Mouse (Mus musculus): ENCODE results near the gene Fryl. TPM values are rescaled to one million over a fixed set of nuclear protein-coding genes. Genes with fewer than 3 reads are reported as not detected.

Gene Fryl
- polyA plus RNA-seq (2016; fragmentation: Nextera tagmentation; extraction: Ambion mirVana): 38.7 and 40.2 TPM in 2 replicates

DNA sequence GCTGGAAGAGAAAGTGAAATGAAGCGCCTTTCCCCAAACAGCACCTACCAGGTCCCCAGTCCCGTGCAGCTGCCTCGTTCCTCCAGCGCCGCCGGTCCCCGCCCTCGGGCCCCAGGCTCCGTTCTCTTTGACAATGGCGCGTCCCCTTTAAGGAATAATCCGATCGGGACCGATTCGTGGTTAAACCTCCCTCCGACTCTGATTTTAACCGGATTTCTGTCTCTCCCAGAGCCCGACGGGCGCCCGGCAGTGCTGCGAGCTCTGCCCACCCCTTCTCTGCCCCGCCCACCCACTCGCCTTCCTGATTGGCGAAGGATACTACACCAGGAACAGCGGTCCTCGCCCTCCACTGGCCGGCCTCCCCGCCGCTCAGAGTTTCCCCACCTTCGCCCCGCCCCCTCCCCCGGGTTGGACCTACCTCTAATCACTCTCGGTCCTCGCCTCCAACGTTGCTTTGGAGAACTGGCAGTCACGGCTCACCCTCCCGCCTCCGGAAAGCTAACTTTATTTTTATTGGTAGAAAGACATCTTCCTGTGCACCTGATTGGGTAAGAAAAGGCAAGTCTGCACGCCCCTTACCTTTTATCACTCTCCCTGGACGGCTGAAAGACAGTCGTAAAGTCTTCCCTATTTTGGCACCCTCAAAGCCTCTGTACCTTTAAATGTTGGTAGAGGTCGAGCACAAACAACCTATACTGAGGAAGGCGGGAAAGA is at the start of gene Fryl:
Gene Fryl, minus strand, starts transcription at position 268 of the 714 bp plus-strand sequence.
- Histone ChIP-seq H3K9me3 (replicated peaks) (no peaks in the 10 kb centered on the region), H3K4me1 (replicated peaks) (peaks cover 26% of the 10 kb centered on the region), H3K4me3 (peak within 1 kb of the TSS; percentile 90), H3K4me2 (peak within 1 kb of the TSS; percentile 85), H3K27me3 (replicated peaks) (no peaks in the 10 kb centered on the region), H3K9ac (peak within 1 kb of the TSS; percentile 95), H3K36me3 (no peaks in the 10 kb centered on the region), H3K27ac (ENCODE audit: poor library complexity, severe bottlenecking) (peak within 1 kb of the TSS; percentile 95)
- WGBS: under 1% methylated on average over 44 of the region's 44 CpGs
- ATAC-seq (ENCODE audit: insufficient number of reproducible peaks, low FRiP score): peak; percentile 98

DNA sequence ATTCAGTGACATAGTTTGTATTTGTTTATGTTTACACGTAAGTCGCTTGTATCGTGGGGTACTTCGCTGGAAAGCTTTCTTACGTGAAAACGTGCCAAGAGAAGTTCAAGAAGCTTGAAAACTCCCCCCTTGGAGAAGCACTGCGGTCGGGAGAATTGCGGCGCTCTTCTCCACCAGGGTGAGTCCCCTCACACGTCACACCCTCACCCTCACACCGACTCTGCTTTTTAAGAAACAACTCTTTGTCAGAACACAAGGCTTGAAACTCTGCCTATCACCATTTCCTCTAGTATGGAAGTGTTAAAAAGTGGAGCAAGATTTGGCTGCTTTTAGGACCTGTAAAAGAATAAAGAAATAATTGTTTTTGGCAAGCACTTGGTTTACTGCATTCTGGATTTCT is 48.1 kb upstream of the Fryl start:
- Histone ChIP-seq H3K4me1 (replicated peaks) (peaks cover 5% of the 10 kb centered on the region; the same call in 1 of the 2 replicates), H3K36me3 (peaks cover 69% of the 10 kb centered on the region), H3K4me2 (no peak overlapping the region), H3K27me3 (replicated peaks) (no peaks in the 10 kb centered on the region), H3K9me3 (replicated peaks) (no peaks in the 10 kb centered on the region), H3K9ac (no peak overlapping the region), H3K27ac (ENCODE audit: poor library complexity, severe bottlenecking) (no peak overlapping the region), H3K4me3 (no peak overlapping the region)
- 71% methylated on average over 12 of the region's 12 CpGs for WGBS
- no peak for ATAC-seq (ENCODE audit: insufficient number of reproducible peaks, low FRiP score)

DNA sequence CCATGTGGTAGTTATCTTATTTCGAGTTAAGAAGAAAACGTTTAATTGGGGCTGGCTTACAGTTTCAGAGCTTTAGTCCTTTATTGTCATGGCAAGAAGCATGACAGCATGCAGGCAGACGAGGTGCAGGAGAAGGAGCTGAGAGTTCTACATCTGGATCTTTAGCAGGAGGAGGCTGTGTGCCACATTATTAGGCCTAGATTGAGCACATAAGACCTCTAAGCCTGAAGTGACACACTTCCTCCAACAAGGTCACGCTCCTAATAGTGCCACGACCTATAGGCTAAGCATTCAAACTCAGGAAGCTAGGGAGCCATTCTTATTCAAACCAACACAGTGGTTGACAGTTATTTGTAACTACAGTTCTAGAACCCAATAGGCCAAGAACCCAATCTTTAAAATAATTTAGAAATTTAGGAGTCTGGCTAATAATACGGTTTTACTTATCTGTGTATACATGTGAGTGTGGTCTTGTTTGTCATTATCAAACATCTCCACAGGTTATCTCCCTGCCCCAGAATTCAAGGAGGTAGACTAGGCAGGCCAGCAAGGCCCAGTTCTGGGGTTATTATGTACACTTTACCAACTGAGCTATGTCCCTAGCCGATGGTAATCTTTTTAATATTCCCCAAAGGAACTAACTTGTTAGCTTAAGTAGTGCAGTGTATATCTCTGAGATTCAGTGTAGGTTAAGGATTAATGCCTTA is 45.3 kb upstream of the Fryl start:
- Histone ChIP-seq H3K36me3 (peaks cover 60% of the 10 kb centered on the region), H3K4me2 (no peak overlapping the region), H3K4me3 (no peak overlapping the region), H3K27me3 (replicated peaks) (no peaks in the 10 kb centered on the region), H3K9me3 (replicated peaks) (no peaks in the 10 kb centered on the region), H3K27ac (ENCODE audit: poor library complexity, severe bottlenecking) (no peak overlapping the region), H3K4me1 (replicated peaks) (no peaks in the 10 kb centered on the region; the same call in 1 of the 2 replicates), H3K9ac (no peak overlapping the region)
- ATAC-seq (ENCODE audit: insufficient number of reproducible peaks, low FRiP score): no peak
- WGBS: 85% methylated on average over 7 of the region's 7 CpGs

DNA sequence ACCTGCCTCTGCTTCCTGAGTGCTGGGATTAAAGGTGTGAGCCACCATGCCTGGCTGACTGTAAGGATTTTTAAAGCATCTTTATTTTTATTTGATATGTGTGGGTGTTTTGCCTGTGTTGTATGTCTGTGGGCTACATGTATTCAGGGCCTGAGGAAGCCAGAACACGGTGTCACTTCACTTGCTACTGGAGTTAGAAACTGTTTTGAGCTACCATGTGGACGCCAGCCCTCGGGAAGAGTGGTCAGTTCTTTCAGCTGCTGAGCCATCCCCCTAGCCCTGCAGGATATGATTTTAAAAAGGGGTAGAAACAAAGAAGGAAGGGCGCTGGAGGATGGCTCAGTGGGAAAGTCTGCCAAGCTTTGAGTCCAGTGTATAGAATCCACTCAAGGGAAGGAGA is 39.5 kb upstream of the Fryl start:
- H3K9me3 ChIP-seq (replicated peaks): no peaks in the 10 kb centered on the region
- no peak overlapping the region for H3K4me3 ChIP-seq
- WGBS: 87% methylated on average over 4 of the region's 4 CpGs
- peaks cover 14% of the 10 kb centered on the region for H3K4me1 ChIP-seq (replicated peaks)
- no peaks in the 10 kb centered on the region for H3K27me3 ChIP-seq (replicated peaks)
- no peak overlapping the region for H3K27ac ChIP-seq (ENCODE audit: poor library complexity, severe bottlenecking)
- H3K4me2 ChIP-seq: no peak overlapping the region
- no peak for ATAC-seq (ENCODE audit: insufficient number of reproducible peaks, low FRiP score)
- H3K9ac ChIP-seq: no peak overlapping the region
- peaks cover 38% of the 10 kb centered on the region for H3K36me3 ChIP-seq

DNA sequence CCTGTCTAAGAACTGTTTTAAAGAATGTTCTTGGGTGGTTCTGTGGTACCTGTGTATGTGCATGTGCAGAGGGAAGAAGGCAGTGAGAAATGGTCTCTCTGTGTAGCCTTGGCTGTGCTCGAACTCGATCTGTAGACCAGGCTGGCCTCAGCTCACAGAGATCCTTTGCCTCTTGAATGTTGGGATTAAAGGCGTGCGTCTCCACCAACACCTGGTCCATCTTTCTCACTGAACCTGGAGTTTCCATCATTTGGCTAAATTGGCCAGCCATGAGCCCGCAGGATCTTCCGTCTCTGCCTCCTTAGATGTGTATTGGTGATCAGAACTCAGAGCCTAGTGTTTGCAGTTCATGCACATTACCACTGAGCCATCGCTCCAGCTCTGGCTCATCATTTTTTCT is 38.6 kb upstream of the Fryl start:
- Histone ChIP-seq H3K9me3 (replicated peaks) (no peaks in the 10 kb centered on the region), H3K4me3 (no peak overlapping the region), H3K27me3 (replicated peaks) (no peaks in the 10 kb centered on the region), H3K36me3 (peaks cover 32% of the 10 kb centered on the region), H3K27ac (ENCODE audit: poor library complexity, severe bottlenecking) (no peak overlapping the region), H3K9ac (no peak overlapping the region), H3K4me1 (replicated peaks) (peaks cover 14% of the 10 kb centered on the region), H3K4me2 (no peak overlapping the region)
- no peak for ATAC-seq (ENCODE audit: insufficient number of reproducible peaks, low FRiP score)
- 93% methylated on average over 7 of the region's 7 CpGs for whole genome bisulfite sequencing

DNA sequence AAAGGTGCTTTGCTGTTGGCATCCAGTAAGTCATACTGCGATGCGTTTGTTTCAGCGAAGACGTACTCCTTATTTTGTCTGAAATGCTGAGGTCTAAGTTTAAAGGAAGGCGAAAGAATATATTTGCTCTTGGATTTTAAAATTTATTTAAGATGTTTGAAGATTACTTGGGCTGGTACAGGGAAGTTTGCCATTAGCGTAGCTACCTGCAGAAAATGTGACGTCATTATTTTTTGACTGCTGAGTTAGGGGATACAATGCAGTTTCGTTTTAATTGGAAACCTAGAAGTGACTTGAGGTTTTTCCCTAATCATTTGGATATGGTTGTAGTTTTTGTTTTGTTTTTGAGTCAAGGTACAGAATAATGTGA is 37.0 kb upstream of the Fryl start:
- Histone ChIP-seq H3K4me1 (replicated peaks) (peaks cover 14% of the 10 kb centered on the region), H3K4me3 (peak overlapping the region; percentile 98), H3K27me3 (replicated peaks) (no peaks in the 10 kb centered on the region), H3K36me3 (peaks cover 23% of the 10 kb centered on the region), H3K9me3 (replicated peaks) (no peaks in the 10 kb centered on the region), H3K9ac (peak overlapping the region; percentile 99), H3K27ac (ENCODE audit: poor library complexity, severe bottlenecking) (no peak overlapping the region), H3K4me2 (peak overlapping the region; percentile 65)
- ATAC-seq (ENCODE audit: insufficient number of reproducible peaks, low FRiP score): no peak
- WGBS: 9% methylated on average over 8 of the region's 8 CpGs

DNA sequence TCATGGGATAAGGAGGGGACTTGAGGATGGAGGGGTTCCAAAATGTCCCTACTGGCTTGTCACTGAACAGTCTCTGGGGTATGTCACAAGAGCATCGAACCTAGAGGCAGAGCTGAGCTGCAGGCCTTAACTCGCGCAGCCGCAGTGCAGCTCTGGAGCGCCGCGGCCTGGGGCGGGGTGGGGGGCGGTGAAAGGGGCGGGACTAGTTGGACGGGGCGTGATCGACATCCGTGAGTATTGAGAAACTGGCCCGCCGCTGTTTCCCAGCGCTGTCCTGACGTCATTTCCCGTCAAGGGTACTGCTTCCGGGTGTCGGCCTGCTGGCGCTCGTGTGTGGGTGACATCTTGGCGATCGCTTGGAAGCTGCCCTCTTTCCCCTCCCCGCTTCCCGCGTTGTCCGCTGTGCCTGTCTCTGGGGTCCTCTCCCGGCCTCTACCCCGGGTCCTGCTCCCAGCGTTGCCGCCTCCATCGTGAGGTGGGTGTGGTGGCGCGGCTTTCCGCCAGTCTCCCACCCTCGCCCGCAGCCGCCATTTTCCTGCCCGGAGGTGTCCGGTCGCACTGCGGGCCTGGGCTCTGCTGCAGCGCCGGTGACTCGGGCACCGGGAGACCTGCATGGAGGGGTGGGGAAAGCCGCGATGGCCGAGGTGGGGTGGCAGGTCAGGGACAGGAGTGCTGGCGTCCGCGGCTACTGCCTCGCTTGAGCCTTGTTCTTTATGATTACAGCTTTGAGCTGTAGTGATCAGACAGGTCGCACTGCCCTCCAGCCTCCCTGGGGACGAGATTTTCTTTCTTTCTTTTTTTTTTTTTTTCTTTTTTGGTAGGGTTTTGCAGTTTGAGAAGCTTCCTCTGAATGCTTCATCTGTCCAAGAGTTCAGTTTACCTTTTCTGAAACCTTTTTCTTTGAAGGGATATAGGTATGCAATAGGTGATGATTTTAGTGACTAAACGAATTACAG is 36.4 kb upstream of the Fryl start, which contains the start of gene Ociad1:
Gene Ociad1, plus strand, starts transcription at position 283 of the 956 bp plus-strand sequence.
- peak within 1 kb of the TSS; percentile 98 for H3K27ac ChIP-seq (ENCODE audit: poor library complexity, severe bottlenecking)
- peak within 1 kb of the TSS; percentile 65 for H3K4me2 ChIP-seq
- ATAC-seq (ENCODE audit: insufficient number of reproducible peaks, low FRiP score): peak; percentile 99
- H3K4me3 ChIP-seq: peak within 1 kb of the TSS; percentile 98
- peaks cover 20% of the 10 kb centered on the region for H3K36me3 ChIP-seq
- H3K9me3 ChIP-seq (replicated peaks): no peaks in the 10 kb centered on the region
- under 1% methylated on average over 53 of the region's 58 CpGs for WGBS
- peaks cover 14% of the 10 kb centered on the region for H3K4me1 ChIP-seq (replicated peaks)
- peak within 1 kb of the TSS; percentile 99 for H3K9ac ChIP-seq
- H3K27me3 ChIP-seq (replicated peaks): no peaks in the 10 kb centered on the region

DNA sequence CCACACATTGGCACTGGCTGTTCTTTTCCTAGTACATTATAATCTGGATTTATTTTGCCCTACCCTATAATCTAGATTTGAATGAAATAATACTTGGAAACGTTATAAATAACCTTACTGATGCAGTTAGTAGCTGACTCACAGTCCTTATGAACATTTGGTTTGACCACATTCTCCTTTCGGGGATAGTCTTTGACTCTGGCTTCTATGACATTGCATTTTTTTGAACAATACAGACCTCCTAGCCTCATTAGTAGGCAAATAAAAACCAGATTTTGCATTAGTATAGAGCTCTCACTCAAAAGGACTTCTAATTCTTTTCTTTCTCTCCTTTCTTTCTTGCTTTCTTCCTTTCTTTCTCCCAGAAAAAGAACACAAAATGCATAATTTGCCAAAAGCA is 33.5 kb upstream of the Fryl start:
- H3K9me3 ChIP-seq (replicated peaks): no peaks in the 10 kb centered on the region
- no peak overlapping the region for H3K4me3 ChIP-seq
- WGBS: 63% methylated on average over 2 of the region's 2 CpGs
- ATAC-seq (ENCODE audit: insufficient number of reproducible peaks, low FRiP score): no peak
- H3K27ac ChIP-seq (ENCODE audit: poor library complexity, severe bottlenecking): no peak overlapping the region
- no peaks in the 10 kb centered on the region for H3K27me3 ChIP-seq (replicated peaks)
- H3K4me1 ChIP-seq (replicated peaks): peaks cover 5% of the 10 kb centered on the region
- peaks cover 2% of the 10 kb centered on the region for H3K36me3 ChIP-seq
- H3K9ac ChIP-seq: no peak overlapping the region
- H3K4me2 ChIP-seq: no peak overlapping the region

DNA sequence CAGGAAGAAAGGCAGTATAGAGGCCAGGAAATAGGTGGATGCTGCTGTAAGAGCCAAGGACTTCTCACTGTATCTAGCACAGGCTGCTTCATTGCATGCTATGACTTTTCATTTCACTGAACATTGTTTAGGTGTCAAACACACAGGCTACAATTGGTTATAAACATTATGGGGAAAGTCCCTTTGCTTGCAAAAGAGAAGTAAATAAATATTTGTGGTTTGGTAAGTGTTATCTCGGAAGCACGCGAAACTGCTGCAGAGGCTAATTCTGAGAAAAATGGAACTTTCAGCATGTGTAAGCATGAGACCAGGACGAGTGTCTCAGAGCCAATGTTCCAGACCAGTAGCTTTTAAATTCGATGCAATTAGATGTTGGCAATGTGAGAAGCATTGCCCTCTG is 30.2 kb upstream of the Fryl start:
- H3K4me1 ChIP-seq (replicated peaks): no peaks in the 10 kb centered on the region
- no peaks in the 10 kb centered on the region for H3K36me3 ChIP-seq
- H3K9ac ChIP-seq: no peak overlapping the region
- no peak overlapping the region for H3K27ac ChIP-seq (ENCODE audit: poor library complexity, severe bottlenecking)
- WGBS: 70% methylated on average over 5 of the region's 5 CpGs
- H3K27me3 ChIP-seq (replicated peaks): no peaks in the 10 kb centered on the region
- H3K9me3 ChIP-seq (replicated peaks): no peaks in the 10 kb centered on the region
- ATAC-seq (ENCODE audit: insufficient number of reproducible peaks, low FRiP score): no peak
- H3K4me3 ChIP-seq: no peak overlapping the region
- H3K4me2 ChIP-seq: no peak overlapping the region

DNA sequence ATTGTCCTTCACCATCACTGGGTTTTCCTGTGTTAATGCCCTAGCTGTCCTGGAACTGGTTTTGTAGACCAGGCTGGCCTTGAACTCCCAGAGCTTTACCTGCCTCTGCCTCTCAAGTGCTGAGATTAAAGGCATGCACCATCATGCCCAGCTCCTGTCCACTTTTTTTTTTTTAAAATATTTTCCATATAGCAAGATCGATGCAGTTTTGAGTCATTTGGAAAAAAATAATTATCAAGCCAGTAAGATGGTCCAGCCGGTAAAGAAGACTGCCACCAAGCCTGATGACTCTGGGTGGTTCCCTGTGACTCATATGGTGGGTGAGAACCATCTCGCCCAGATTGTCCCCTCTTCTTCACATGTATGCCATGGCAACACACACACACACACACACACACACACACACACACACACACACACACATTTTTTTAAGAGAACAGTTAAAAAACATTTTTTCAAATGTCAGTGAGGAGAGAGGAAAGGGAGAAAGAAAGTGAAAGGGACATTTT is 29.1 kb upstream of the Fryl start:
- H3K4me2 ChIP-seq: no peak overlapping the region
- no peaks in the 10 kb centered on the region for H3K36me3 ChIP-seq
- 0 out of 2 replicates have a peak, but pooled peaks cover 2% of the 10 kb centered on the region for H3K4me1 ChIP-seq (replicated peaks)
- WGBS: 77% methylated on average over 3 of the region's 3 CpGs
- no peak for ATAC-seq (ENCODE audit: insufficient number of reproducible peaks, low FRiP score)
- H3K9me3 ChIP-seq (replicated peaks): no peaks in the 10 kb centered on the region
- no peak overlapping the region for H3K27ac ChIP-seq (ENCODE audit: poor library complexity, severe bottlenecking)
- no peak overlapping the region for H3K9ac ChIP-seq
- H3K4me3 ChIP-seq: no peak overlapping the region
- H3K27me3 ChIP-seq (replicated peaks): no peaks in the 10 kb centered on the region
